Comparison of ENCODE assay signal across 32 mouse cellular contexts in genomic region chr17:24610711-24611110, GRCm38 (mm10). TPM values are rescaled to one million over a fixed set of nuclear protein-coding genes. Genes with fewer than 3 reads are reported as not detected.
DNase-seq lines count a peak whose midpoint lies in the region; ATAC-seq and TF ChIP-seq lines count a peak whose summit lies in the region.
"Had no signal": no experiment of that assay in that cellular context is flagged by ENCODE, and none has a peak within 500 bp of the region (broad histone marks: within the 10 kb centered on the region; RNA-seq: fewer than 3 reads in every experiment).

No protein-coding gene starts in this region.

- H3K27ac ChIP-seq in MEL (ENCODE audit: control insufficient read depth, low read depth, low read length) = no peak overlapping the region
- H3K27ac ChIP-seq in liver, embryonic 11.5 days (ENCODE audit: low read depth, low read length) = no peak overlapping the region
- H3K27ac ChIP-seq in liver, embryonic 16.5 days (ENCODE audit: low read length) = peak overlapping the region; percentile 52
- no peak overlapping the region for H3K27ac ChIP-seq in forebrain, embryonic 14.5 days (ENCODE audit: low read depth, low read length)
- H3K27ac ChIP-seq: embryonic facial prominence, embryonic 13.5 days; forebrain, embryonic 10.5 days; hindbrain, embryonic 15.5 days; kidney, embryonic 15.5 days; macrophage; neural tube, embryonic 12.5 days had no signal

- no peak for TF ChIP-seq CTCF in MEL (IDR thresholded peaks at IDR 0.05 in 2 of 3, conservative IDR thresholded peaks at IDR 0.05 in 1 of 3; ENCODE audit: control insufficient read depth in 1 of 3, insufficient read depth in 1 of 3, low read depth in 2 of 3, low read length in 3 of 3, poor library complexity in 1 of 3, severe bottlenecking in 1 of 3)

- H3K79me2 ChIP-seq in MEL (ENCODE audit: control insufficient read depth, insufficient read depth, low read length, poor library complexity) = no peaks in the 10 kb centered on the region

- peaks cover 0 to 3% of the 10 kb centered on the region in 2 experiments for H3K36me3 ChIP-seq in MEL (ENCODE audit: control insufficient read depth in 1 of 2, insufficient read depth in 2 of 2, low read length in 2 of 2)
- H3K36me3 ChIP-seq in liver, embryonic 11.5 days (ENCODE audit: control insufficient read depth, insufficient read depth, low read length) = peaks cover 40% of the 10 kb centered on the region
- peaks cover 12% of the 10 kb centered on the region for H3K36me3 ChIP-seq in liver, embryonic 16.5 days (ENCODE audit: control insufficient read depth, insufficient read depth)
- H3K36me3 ChIP-seq in forebrain, embryonic 14.5 days (ENCODE audit: control insufficient read depth, insufficient read depth, low read length) = peaks cover 68% of the 10 kb centered on the region

- no peak overlapping the region for H3K4me3 ChIP-seq in MEL (ENCODE audit: control insufficient read depth in 1 of 2, insufficient read depth in 1 of 2, low read depth in 2 of 2, low read length in 2 of 2)
- no peak overlapping the region for H3K4me3 ChIP-seq in liver, embryonic 11.5 days (ENCODE audit: low read depth, low read length)
- no peak overlapping the region for H3K4me3 ChIP-seq in liver, embryonic 16.5 days (ENCODE audit: low read depth, low read length)
- no peak overlapping the region for H3K4me3 ChIP-seq in forebrain, embryonic 14.5 days (ENCODE audit: low read depth, low read length)
- H3K4me3 ChIP-seq: embryonic facial prominence, embryonic 13.5 days; forebrain, embryonic 10.5 days; hindbrain, embryonic 15.5 days; kidney, embryonic 15.5 days; neural tube, embryonic 12.5 days had no signal

- DNase-seq in 416B (ENCODE audit: low read depth) = peak; percentile 96
- DNase-seq in MEL (ENCODE audit: low read depth, low spot score) = peak; percentile 59
- no peak for DNase-seq in liver, embryonic 11.5 days (ENCODE audit: low spot score)
- no peak for DNase-seq in right cerebral cortex, postnatal 36 days (ENCODE audit: low spot score in 2 of 2)
- no peak for DNase-seq in thymus, postnatal 14 days
- DNase-seq in adrenal gland, adult 2 months = no peak
- no peak for DNase-seq in forebrain, embryonic 14.5 days (ENCODE audit: low spot score)
- DNase-seq: adrenal gland, postnatal 14 days; cerebellum, adult 11-12 months; cerebellum, adult 9-11 months; forebrain, postnatal 0 days; heart, postnatal 4 days; kidney, adult 18-20 months; kidney, postnatal 25 days had no signal

- no peak for TF ChIP-seq EP300 in MEL (IDR thresholded peaks at IDR 0.05; ENCODE audit: low read depth in 1 of 2, low read length in 2 of 2)

- H3K27me3 ChIP-seq in MEL (ENCODE audit: control insufficient read depth in 1 of 2, insufficient read depth in 2 of 2, low read length in 2 of 2) = no peaks in the 10 kb centered on the region
- H3K27me3 ChIP-seq in liver, embryonic 11.5 days (replicated peaks; ENCODE audit: control insufficient read depth, insufficient read depth, low read length) = no peaks in the 10 kb centered on the region
- no peaks in the 10 kb centered on the region for H3K27me3 ChIP-seq in liver, embryonic 16.5 days (ENCODE audit: control insufficient read depth, insufficient read depth, low read depth, low read length)
- no peaks in the 10 kb centered on the region for H3K27me3 ChIP-seq in forebrain, embryonic 14.5 days (replicated peaks; ENCODE audit: control insufficient read depth, insufficient read depth, low read length)
- H3K27me3 ChIP-seq: CH12.LX; embryonic facial prominence, embryonic 13.5 days; hindbrain, embryonic 15.5 days; kidney, embryonic 15.5 days; neural tube, embryonic 12.5 days; Patski had no signal

- H3K4me1 ChIP-seq in MEL (ENCODE audit: control insufficient read depth in 1 of 2, insufficient read depth in 2 of 2, low read length in 2 of 2) = peaks cover 3 to 6% of the 10 kb centered on the region in 2 experiments; a peak in 3 of 4 replicates
- peaks cover 34% of the 10 kb centered on the region for H3K4me1 ChIP-seq in liver, embryonic 11.5 days (replicated peaks; ENCODE audit: control insufficient read depth, insufficient read depth, low read length)
- peaks cover 40% of the 10 kb centered on the region for H3K4me1 ChIP-seq in liver, embryonic 16.5 days (ENCODE audit: control insufficient read depth, low read depth, low read length)
- H3K4me1 ChIP-seq in forebrain, embryonic 14.5 days (ENCODE audit: control insufficient read depth, insufficient read depth, low read length) = no peaks in the 10 kb centered on the region
- H3K4me1 ChIP-seq: embryonic facial prominence, embryonic 13.5 days; forebrain, embryonic 10.5 days; hindbrain, embryonic 15.5 days; kidney, embryonic 15.5 days; neural tube, embryonic 12.5 days had no signal

- ATAC-seq in liver, embryonic 11.5 days (replicated peaks; ENCODE audit: low FRiP score) = peak; percentile 78
- ATAC-seq in liver, embryonic 16.5 days (ENCODE audit: low read depth) = peak; percentile 60
- no peak for ATAC-seq in forebrain, embryonic 14.5 days
- ATAC-seq: forebrain, postnatal 0 days; inflammation-experienced regulatory T-cells, adult 6 months; lung, postnatal 0 days; midbrain, embryonic 16.5 days; Patski had no signal

- no peak overlapping the region for H3K4me2 ChIP-seq in liver, embryonic 11.5 days
- peak overlapping the region; percentile 4; the same call in 1 of the 2 replicates for H3K4me2 ChIP-seq in liver, embryonic 16.5 days (ENCODE audit: low read depth, low read length)
- no peak overlapping the region for H3K4me2 ChIP-seq in forebrain, embryonic 14.5 days (ENCODE audit: low read length)
- H3K4me2 ChIP-seq: embryonic facial prominence, embryonic 13.5 days; heart, embryonic 11.5 days; hindbrain, embryonic 15.5 days; kidney, embryonic 15.5 days; midbrain, embryonic 11.5 days; neural tube, embryonic 12.5 days had no signal

- H3K9ac ChIP-seq in MEL (ENCODE audit: control insufficient read depth, low read depth, low read length, poor library complexity, severe bottlenecking) = no peak overlapping the region
- H3K9ac ChIP-seq in liver, embryonic 11.5 days (ENCODE audit: low read depth, low read length) = no peak overlapping the region
- no peak overlapping the region for H3K9ac ChIP-seq in liver, embryonic 16.5 days (ENCODE audit: low read depth, low read length)
- H3K9ac ChIP-seq in forebrain, embryonic 14.5 days (ENCODE audit: low read length) = no peak overlapping the region
- H3K9ac ChIP-seq: embryonic facial prominence, embryonic 13.5 days; forebrain, postnatal 0 days; hindbrain, embryonic 15.5 days; kidney, embryonic 15.5 days; neural tube, embryonic 12.5 days had no signal

- no peak for TF ChIP-seq POLR2A in MEL (IDR thresholded peaks at IDR 0.05; ENCODE audit: control insufficient read depth in 1 of 2, insufficient read depth in 1 of 2, low read depth in 1 of 2, low read length in 2 of 2, poor library complexity in 1 of 2)

- TF ChIP-seq RAD21 in MEL (IDR thresholded peaks at IDR 0.05; ENCODE audit: low read depth, low read length) = no peak

- 35% methylated on average over 2 of the region's 2 CpGs for WGBS in liver, embryonic 11.5 days
- WGBS in liver, embryonic 16.5 days (ENCODE audit: insufficient replicate concordance) = 11% methylated on average over 2 of the region's 2 CpGs
- 92% methylated on average over 2 of the region's 2 CpGs for WGBS in forebrain, embryonic 14.5 days

- no peaks in the 10 kb centered on the region for H3K9me3 ChIP-seq in MEL (replicated peaks; ENCODE audit: insufficient read depth, low read length)
- H3K9me3 ChIP-seq in liver, embryonic 11.5 days (ENCODE audit: control insufficient read depth, low read length) = no peaks in the 10 kb centered on the region
- no peaks in the 10 kb centered on the region for H3K9me3 ChIP-seq in liver, embryonic 16.5 days (replicated peaks; ENCODE audit: control insufficient read depth, low read length)
- H3K9me3 ChIP-seq in forebrain, embryonic 14.5 days (replicated peaks; ENCODE audit: control insufficient read depth, low read length) = no peaks in the 10 kb centered on the region
- H3K9me3 ChIP-seq: embryonic facial prominence, embryonic 13.5 days; forebrain, embryonic 10.5 days; hindbrain, embryonic 15.5 days; kidney, embryonic 15.5 days; neural tube, embryonic 12.5 days had no signal

RNA-seq across cellular contexts. Expression of gene Tsc2, which starts 21.7 kb away (rescaled TPM):
- 44.0 and 48.8 TPM in 2 replicates for total RNA-seq in MEL (2012; rRNA removed)
- 10 to 100 TPM in 1 of 2 experiments, not detected in 1; 99.2 TPM for polyA plus RNA-seq in MEL (2012; ENCODE audit: insufficient read depth in 1 of 2, insufficient read length in 2 of 2, low read depth in 1 of 2, low replicate concordance in 2 of 2, missing spikeins in 1 of 2)
- 53.5 and 55.2 TPM in 2 replicates for polyA plus RNA-seq in liver, embryonic 11.5 days (2014; fragmentation: Nextera tagmentation; extraction: Ambion mirVana)
- polyA plus RNA-seq in liver, embryonic 16.5 days (2015; fragmentation: Nextera tagmentation; extraction: Ambion mirVana) = 20.6 and 23.7 TPM in 2 replicates
- 100 to 1,000 TPM in 1 of 2 experiments, 10 to 100 TPM in 1; 83.5 to 110 TPM for total RNA-seq in adrenal gland, adult 2 months (2021)
- polyA plus RNA-seq in adrenal gland, adult 2 months (2012; rRNA removed) = 160 and 180 TPM in 2 replicates
- 59.8 and 66.4 TPM in 2 replicates for polyA plus RNA-seq in forebrain, embryonic 14.5 days (2014; fragmentation: Nextera tagmentation; extraction: Ambion mirVana)

RNA-seq across cellular contexts. Expression of gene Nthl1, which starts 21.8 kb away (rescaled TPM):
- total RNA-seq in MEL (2012; rRNA removed) = 26.1 and 31.4 TPM in 2 replicates
- polyA plus RNA-seq in MEL (2012; ENCODE audit: insufficient read depth in 1 of 2, insufficient read length in 2 of 2, low read depth in 1 of 2, low replicate concordance in 2 of 2, missing spikeins in 1 of 2) = 100 to 1,000 TPM in 1 of 2 experiments, 10 to 100 TPM in 1; 32.0 to 262 TPM
- polyA plus RNA-seq in liver, embryonic 11.5 days (2014; fragmentation: Nextera tagmentation; extraction: Ambion mirVana) = 21.0 and 23.7 TPM in 2 replicates
- polyA plus RNA-seq in liver, embryonic 16.5 days (2015; fragmentation: Nextera tagmentation; extraction: Ambion mirVana) = 5.9 and 6.7 TPM in 2 replicates
- 10 to 100 TPM in 1 of 2 experiments, 1 to 10 TPM in 1; 4.8 to 10.1 TPM for total RNA-seq in adrenal gland, adult 2 months (2021)
- 9.4 and 13.8 TPM in 2 replicates for polyA plus RNA-seq in adrenal gland, adult 2 months (2012; rRNA removed)
- 10.0 and 12.3 TPM in 2 replicates for polyA plus RNA-seq in forebrain, embryonic 14.5 days (2014; fragmentation: Nextera tagmentation; extraction: Ambion mirVana)

RNA-seq across cellular contexts. Expression of gene Slc9a3r2, which starts 39.4 kb away (rescaled TPM):
- total RNA-seq in MEL (2012; rRNA removed) = 0.75 and 0.96 TPM in 2 replicates
- 1 to 10 TPM in 1 of 2 experiments, not detected in 1; 3.5 TPM for polyA plus RNA-seq in MEL (2012; ENCODE audit: insufficient read depth in 1 of 2, insufficient read length in 2 of 2, low read depth in 1 of 2, low replicate concordance in 2 of 2, missing spikeins in 1 of 2)
- polyA plus RNA-seq in liver, embryonic 11.5 days (2014; fragmentation: Nextera tagmentation; extraction: Ambion mirVana) = 23.6 and 25.1 TPM in 2 replicates
- polyA plus RNA-seq in liver, embryonic 16.5 days (2015; fragmentation: Nextera tagmentation; extraction: Ambion mirVana) = 9.8 and 11.8 TPM in 2 replicates
- total RNA-seq in adrenal gland, adult 2 months (2021) = 10 to 100 TPM; 51.8 to 76.0 TPM
- 120 and 150 TPM in 2 replicates for polyA plus RNA-seq in adrenal gland, adult 2 months (2012; rRNA removed)
- 22.4 and 31.3 TPM in 2 replicates for polyA plus RNA-seq in forebrain, embryonic 14.5 days (2014; fragmentation: Nextera tagmentation; extraction: Ambion mirVana)
- polyA plus RNA-seq: inflammation-experienced regulatory T-cells, adult 6 months; macrophage had no signal

RNA-seq across cellular contexts. Expression of gene Npw, which starts 47.5 kb away (rescaled TPM):
- total RNA-seq in MEL (2012; rRNA removed) = not detected in 2 replicates
- polyA plus RNA-seq in MEL (2012; ENCODE audit: insufficient read depth in 1 of 2, insufficient read length in 2 of 2, low read depth in 1 of 2, low replicate concordance in 2 of 2, missing spikeins in 1 of 2) = not detected
- 0.31 and 0.47 TPM in 2 replicates for polyA plus RNA-seq in liver, embryonic 11.5 days (2014; fragmentation: Nextera tagmentation; extraction: Ambion mirVana)
- 0.15 and 0.38 TPM in 2 replicates for polyA plus RNA-seq in liver, embryonic 16.5 days (2015; fragmentation: Nextera tagmentation; extraction: Ambion mirVana)
- not detected for total RNA-seq in adrenal gland, adult 2 months (2021)
- polyA plus RNA-seq in adrenal gland, adult 2 months (2012; rRNA removed) = 0.60 and 2.4 TPM in 2 replicates
- not detected in 2 replicates for polyA plus RNA-seq in forebrain, embryonic 14.5 days (2014; fragmentation: Nextera tagmentation; extraction: Ambion mirVana)
- total RNA-seq: adrenal gland, postnatal 14 days; CH12.LX; forebrain, postnatal 0 days; gastrocnemius, adult 8-10 months; heart, postnatal 4 days; liver, adult 2 months had no signal
- polyA plus RNA-seq: forebrain, embryonic 10.5 days; gonadal fat pad, adult 2 months; heart, embryonic 11.5 days; inflammation-experienced regulatory T-cells, adult 6 months; liver, adult 2 months; macrophage; midbrain, embryonic 11.5 days; neural tube, embryonic 12.5 days; Patski; thymus, postnatal 0 days had no signal

RNA-seq across cellular contexts. Expression of gene Zfp598, which starts 58.8 kb away (rescaled TPM):
- total RNA-seq in MEL (2012; rRNA removed) = 21.9 and 22.2 TPM in 2 replicates
- 10 to 100 TPM; 59.0 to 80.4 TPM for polyA plus RNA-seq in MEL (2012; ENCODE audit: insufficient read depth in 1 of 2, insufficient read length in 2 of 2, low read depth in 1 of 2, low replicate concordance in 2 of 2, missing spikeins in 1 of 2)
- polyA plus RNA-seq in liver, embryonic 11.5 days (2014; fragmentation: Nextera tagmentation; extraction: Ambion mirVana) = 37.4 and 38.3 TPM in 2 replicates
- polyA plus RNA-seq in liver, embryonic 16.5 days (2015; fragmentation: Nextera tagmentation; extraction: Ambion mirVana) = 6.3 and 8.7 TPM in 2 replicates
- 10 to 100 TPM; 40.8 to 51.3 TPM for total RNA-seq in adrenal gland, adult 2 months (2021)
- 86.0 and 99.0 TPM in 2 replicates for polyA plus RNA-seq in adrenal gland, adult 2 months (2012; rRNA removed)
- polyA plus RNA-seq in forebrain, embryonic 14.5 days (2014; fragmentation: Nextera tagmentation; extraction: Ambion mirVana) = 14.9 and 19.7 TPM in 2 replicates

Comparison
In these comparisons a context has a peak if more than half of its experiments do, and no peak if none do; other contexts are left out.
1. DNase-seq: peak in 416B (single experiment) and MEL (single experiment); none in liver, embryonic 11.5 days (single experiment), right cerebral cortex, postnatal 36 days (0 of 2), thymus, postnatal 14 days (single experiment), adrenal gland, adult 2 months (single experiment) and forebrain, embryonic 14.5 days (single experiment).